Mouse (Mus musculus) right cerebral cortex, adult 2 months (tissue): ENCODE results near the gene Prdm11.

Experiments used
- DNase-seq, 2 experiments: peaks; one replicate each; pipeline ENCODE4 v3.0.0; 2021 to 2022; ENCODE audit warnings: low spot score in 2 of 2

Prdm11 gene

GRCm38 (mm10) chr2:93012976-93013375 lies 33.0 kb downstream of the Prdm11 start:
- DNase-seq = no peak

- DNase-seq = no peak
Measured at GRCm38 (mm10) chr2:93011933-93012332, 34.0 kb downstream of the Prdm11 start.

- no peak for DNase-seq
Measured at GRCm38 (mm10) chr2:93011465-93011864, 34.5 kb downstream of the Prdm11 start.

GRCm38 (mm10) chr2:93007967-93008685 lies 37.8 kb downstream of the Prdm11 start:
- no peak for DNase-seq

- no peak for DNase-seq
Measured at GRCm38 (mm10) chr2:93005028-93005427, 40.9 kb downstream of the Prdm11 start.

GRCm38 (mm10) chr2:92991976-92992375 lies 54.0 kb downstream of the Prdm11 start:
- no peak for DNase-seq

- no peak for DNase-seq
Measured at GRCm38 (mm10) chr2:92989593-92989992, 56.4 kb downstream of the Prdm11 start.

- peak; percentile 31 to 51 for DNase-seq
Measured at GRCm38 (mm10) chr2:92987901-92988631, 57.9 kb downstream of the Prdm11 start.

- no peak for DNase-seq
Measured at GRCm38 (mm10) chr2:92987108-92987618, 58.8 kb downstream of the Prdm11 start.

GRCm38 (mm10) chr2:92985600-92985999 lies 60.4 kb downstream of the Prdm11 start:
- DNase-seq = no peak

GRCm38 (mm10) chr2:92985171-92985570 lies 60.8 kb downstream of the Prdm11 start:
- no peak for DNase-seq

GRCm38 (mm10) chr2:92984321-92985108 lies 61.5 kb downstream of the Prdm11 start:
- no peak for DNase-seq

- no peak for DNase-seq
Measured at GRCm38 (mm10) chr2:92983273-92983620, 62.7 kb downstream of the Prdm11 start.

GRCm38 (mm10) chr2:92982591-92983272 lies 63.2 kb downstream of the Prdm11 start:
- no peak for DNase-seq

GRCm38 (mm10) chr2:92980165-92980564 lies 65.8 kb downstream of the Prdm11 start:
- no peak for DNase-seq

GRCm38 (mm10) chr2:92975031-92975790 lies 70.8 kb downstream of the Prdm11 start:
- DNase-seq = no peak

GRCm38 (mm10) chr2:92973646-92974045 lies 72.3 kb downstream of the Prdm11 start:
- DNase-seq = no peak

- DNase-seq = no peak
Measured at GRCm38 (mm10) chr2:92972071-92972470, 73.9 kb downstream of the Prdm11 start.

- no peak for DNase-seq
Measured at GRCm38 (mm10) chr2:92971536-92971935, 74.4 kb downstream of the Prdm11 start.

GRCm38 (mm10) chr2:92971069-92971468 lies 74.9 kb downstream of the Prdm11 start:
- no peak for DNase-seq

GRCm38 (mm10) chr2:92967839-92968166 lies 78.2 kb downstream of the Prdm11 start:
- DNase-seq = no peak
